Mouse (Mus musculus): ENCODE data around the gene Sumo3. TPM values are rescaled to one million over a fixed set of nuclear protein-coding genes. Genes with fewer than 3 reads are reported as not detected.

Sumo3 gene
- total and polyA plus RNA-seq, 2 experiments from 2014 or later = 218 to 348 TPM

DNA sequence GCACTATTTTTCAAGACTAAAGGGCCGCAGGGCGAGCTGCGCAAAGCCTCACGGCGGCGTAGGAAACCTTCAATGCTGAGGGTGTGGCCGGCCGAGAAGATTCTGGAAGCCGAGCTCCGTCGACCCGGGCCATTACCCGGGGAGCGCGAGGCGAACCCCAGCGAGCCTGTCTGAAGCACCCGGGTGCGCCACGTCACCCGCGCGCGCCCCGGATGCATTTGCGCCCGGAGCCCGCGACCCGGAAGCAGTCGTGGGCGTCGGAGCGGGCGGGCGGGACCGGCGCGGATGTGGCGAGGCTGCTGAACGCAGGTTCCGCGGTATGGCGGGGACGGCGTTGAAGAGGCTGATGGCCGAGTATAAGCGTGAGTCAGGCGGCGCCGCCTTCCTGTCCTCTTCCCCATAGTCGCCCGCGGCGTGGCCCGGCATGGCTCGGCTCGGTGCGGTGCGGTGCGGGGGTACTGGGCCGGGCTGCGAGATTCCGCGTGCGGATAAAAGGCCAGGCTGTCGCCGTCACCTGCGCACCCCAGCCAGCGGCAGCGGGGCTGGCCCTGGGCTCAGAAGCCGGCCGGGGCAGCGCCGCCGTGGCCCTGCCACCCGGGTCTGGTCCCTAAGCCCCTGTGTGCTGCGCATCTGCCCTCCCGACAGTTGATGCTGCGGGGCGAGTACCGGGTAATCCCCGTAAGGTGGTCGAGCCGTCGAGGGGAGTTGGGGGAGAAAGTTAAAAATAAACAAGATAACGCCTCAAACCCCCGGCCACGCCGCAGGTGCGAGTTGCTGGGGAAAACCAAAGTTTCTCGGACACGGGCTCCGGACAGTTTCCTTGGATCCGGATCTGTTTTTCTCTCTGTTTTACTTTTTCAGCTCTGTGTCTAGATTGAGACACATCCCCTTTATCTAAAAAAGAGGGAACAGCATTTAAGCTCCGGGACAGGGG, 16.4 kb downstream of the Sumo3 start, which contains the start of gene Ube2g2:
Ube2g2 (plus strand) TSS at position 221 of the 934 bp plus-strand sequence.
- H3K36me3 ChIP-seq (ENCODE audit: insufficient read depth, low read length) = peaks cover 11% of the 10 kb centered on the region; the same call in 1 of the 2 replicates
- peak within 1 kb of the TSS; percentile 85 for H3K27ac ChIP-seq
- no peak for TF ChIP-seq CTCF (IDR thresholded peaks at IDR 0.05; ENCODE audit: low read depth)
- under 1% methylated on average over 88 of the region's 96 CpGs for WGBS
- H3K4me2 ChIP-seq (ENCODE audit: low read depth, low read length) = peak within 1 kb of the TSS; percentile 92
- peak; percentile 96 for DNase-seq (ENCODE audit: low spot score)
- peak within 1 kb of the TSS; percentile 99 for H3K9ac ChIP-seq (replicated peaks; ENCODE audit: low read length)
- H3K27me3 ChIP-seq (ENCODE audit: insufficient read depth, low read length) = no peaks in the 10 kb centered on the region
- no peaks in the 10 kb centered on the region for H3K9me3 ChIP-seq (ENCODE audit: low read length)
- H3K4me1 ChIP-seq (ENCODE audit: insufficient read depth, low read length) = peaks cover 12% of the 10 kb centered on the region; the same call in 1 of the 2 replicates
- peak within 1 kb of the TSS; percentile 95 for H3K4me3 ChIP-seq (ENCODE audit: low read length)
- peak; percentile 88 for ATAC-seq

- H3K4me1 ChIP-seq (ENCODE audit: insufficient read depth, low read length) = peaks cover 12% of the 10 kb centered on the region; the same call in 1 of the 2 replicates
- 3% methylated on average over 8 of the region's 8 CpGs for WGBS
- H3K36me3 ChIP-seq (ENCODE audit: insufficient read depth, low read length) = peaks cover 3% of the 10 kb centered on the region; the same call in 1 of the 2 replicates
- H3K9ac ChIP-seq (replicated peaks; ENCODE audit: low read length) = peak overlapping the region; percentile 99
- H3K27me3 ChIP-seq (ENCODE audit: insufficient read depth, low read length) = no peaks in the 10 kb centered on the region
- H3K4me2 ChIP-seq (ENCODE audit: low read depth, low read length) = peak overlapping the region; percentile 92
- DNase-seq (ENCODE audit: low spot score) (peak; percentile 81), ATAC-seq (peak; percentile 75)
- peak overlapping the region; percentile 85 for H3K27ac ChIP-seq
- no peaks in the 10 kb centered on the region for H3K9me3 ChIP-seq (ENCODE audit: low read length)
- TF ChIP-seq CTCF (IDR thresholded peaks at IDR 0.05; ENCODE audit: low read depth) = peak; percentile 8; the same call in 1 of the 2 replicates
- peak overlapping the region; percentile 95 for H3K4me3 ChIP-seq (ENCODE audit: low read length)
These were observed 17.2 kb downstream of the Sumo3 start for GRCm38 (mm10) chr10:77623069-77623492.

DNA sequence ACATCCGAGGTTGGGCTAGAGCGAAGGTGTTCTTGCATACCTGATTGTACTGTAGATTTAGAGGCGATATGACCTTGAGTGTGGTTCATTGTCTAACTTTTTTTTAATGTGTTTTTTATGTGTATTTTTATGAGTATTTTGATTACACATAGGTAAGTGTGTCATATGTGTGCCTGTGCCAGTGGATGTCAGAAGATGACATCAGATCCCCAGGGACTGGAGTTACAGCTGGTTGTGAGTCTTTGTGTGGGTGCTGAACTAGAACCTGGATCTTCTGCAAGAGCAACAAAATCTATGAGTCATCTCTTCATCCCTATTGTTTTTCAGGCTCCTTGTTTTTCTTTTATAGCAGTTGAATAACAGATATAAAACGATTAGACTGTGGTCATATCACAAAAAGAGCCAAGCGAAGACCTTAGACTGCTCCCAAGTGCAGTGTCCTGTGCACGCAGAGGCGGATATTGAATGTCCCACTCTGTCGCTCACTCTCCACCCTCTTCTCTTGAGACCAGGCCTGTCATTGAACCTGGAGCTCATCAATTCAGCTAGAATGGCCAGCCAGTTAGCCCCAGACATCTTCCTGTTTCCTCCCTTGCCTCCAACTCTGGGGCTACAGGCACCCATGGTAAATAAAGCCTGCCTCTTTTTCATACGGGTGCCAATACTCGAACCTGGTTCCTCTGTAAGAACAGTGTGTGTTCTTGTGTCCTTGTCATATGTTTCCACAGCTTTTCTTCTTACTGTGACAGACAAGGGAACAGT, 17.9 kb downstream of the Sumo3 start:
- H3K4me2 ChIP-seq (ENCODE audit: low read depth, low read length) = peak overlapping the region; percentile 92
- H3K9ac ChIP-seq (replicated peaks; ENCODE audit: low read length) = peak overlapping the region; percentile 99; the same call in 1 of the 2 replicates
- peak overlapping the region; percentile 85; the same call in 1 of the 2 replicates for H3K27ac ChIP-seq
- 84% methylated on average over 10 of the region's 10 CpGs for WGBS
- TF ChIP-seq CTCF (IDR thresholded peaks at IDR 0.05; ENCODE audit: low read depth) = no peak
- H3K36me3 ChIP-seq (ENCODE audit: insufficient read depth, low read length) = no peaks in the 10 kb centered on the region
- H3K27me3 ChIP-seq (ENCODE audit: insufficient read depth, low read length) = no peaks in the 10 kb centered on the region
- H3K4me3 ChIP-seq (ENCODE audit: low read length) = peak overlapping the region; percentile 95; the same call in 1 of the 2 replicates
- peaks cover 12% of the 10 kb centered on the region; the same call in 1 of the 2 replicates for H3K4me1 ChIP-seq (ENCODE audit: insufficient read depth, low read length)
- DNase-seq (ENCODE audit: low spot score) (no peak), ATAC-seq (no peak)
- no peaks in the 10 kb centered on the region for H3K9me3 ChIP-seq (ENCODE audit: low read length)

DNA sequence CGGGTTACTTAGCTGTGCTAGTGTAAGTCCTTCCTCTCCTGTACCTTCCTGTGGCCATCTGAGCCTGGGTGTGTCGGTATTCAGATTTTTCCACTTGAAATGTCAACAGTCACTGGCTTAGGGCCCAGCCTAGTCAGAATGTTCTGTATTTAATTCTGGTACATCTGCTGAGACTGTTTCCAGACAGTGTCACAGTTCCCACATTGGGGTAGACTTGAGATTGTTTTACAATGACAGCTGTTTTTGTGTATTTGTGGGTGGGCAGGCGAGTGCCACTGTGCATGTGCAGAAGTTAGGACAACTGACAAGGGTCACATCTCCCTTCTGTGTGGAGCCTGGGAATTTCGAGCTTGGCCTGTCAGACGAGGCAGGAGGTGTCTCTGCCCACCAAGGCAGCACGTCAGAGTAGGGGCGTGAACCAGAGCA, 18.7 kb downstream of the Sumo3 start:
- ATAC-seq = no peak
- Histone ChIP-seq H3K4me3 (ENCODE audit: low read length) (no peak overlapping the region), H3K27ac (peak overlapping the region; percentile 6; the same call in 1 of the 2 replicates), H3K36me3 (ENCODE audit: insufficient read depth, low read length) (no peaks in the 10 kb centered on the region), H3K4me2 (ENCODE audit: low read depth, low read length) (no peak overlapping the region), H3K4me1 (ENCODE audit: insufficient read depth, low read length) (peaks cover 12% of the 10 kb centered on the region; the same call in 1 of the 2 replicates), H3K9me3 (ENCODE audit: low read length) (no peaks in the 10 kb centered on the region), H3K27me3 (ENCODE audit: insufficient read depth, low read length) (no peaks in the 10 kb centered on the region), H3K9ac (replicated peaks; ENCODE audit: low read length) (no peak overlapping the region)
- TF ChIP-seq CTCF (IDR thresholded peaks at IDR 0.05; ENCODE audit: low read depth) = no peak
- WGBS = 49% methylated on average over 7 of the region's 7 CpGs
- no peak for DNase-seq (ENCODE audit: low spot score)

DNA sequence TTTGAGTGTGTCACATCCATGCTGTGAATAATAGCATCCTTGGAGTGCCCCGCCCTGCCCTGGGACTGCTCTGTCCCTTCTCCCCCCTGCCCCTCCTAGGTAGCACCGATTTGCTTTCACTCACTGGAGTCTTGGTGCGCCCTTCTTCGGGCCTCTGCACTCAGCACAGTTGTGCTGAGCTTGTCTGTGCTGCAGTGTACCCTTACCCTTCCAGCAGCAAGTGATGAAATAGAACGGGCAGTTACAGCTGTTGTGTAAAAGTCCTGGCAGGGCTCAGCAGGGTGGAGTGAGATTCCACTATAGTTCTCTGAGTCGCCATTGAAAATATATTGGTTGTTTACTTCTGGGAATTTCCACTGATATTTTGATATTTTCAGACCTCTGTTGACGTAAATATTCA, 20.1 kb downstream of the Sumo3 start:
- Histone ChIP-seq H3K27ac (no peak overlapping the region), H3K4me1 (ENCODE audit: insufficient read depth, low read length) (peaks cover 12% of the 10 kb centered on the region; the same call in 1 of the 2 replicates), H3K36me3 (ENCODE audit: insufficient read depth, low read length) (0 out of 2 replicates have a peak, but pooled peaks cover under 1% of the 10 kb centered on the region), H3K27me3 (ENCODE audit: insufficient read depth, low read length) (no peaks in the 10 kb centered on the region), H3K4me2 (ENCODE audit: low read depth, low read length) (no peak overlapping the region), H3K9ac (replicated peaks; ENCODE audit: low read length) (no peak overlapping the region), H3K9me3 (ENCODE audit: low read length) (no peaks in the 10 kb centered on the region), H3K4me3 (ENCODE audit: low read length) (no peak overlapping the region)
- no peak for ATAC-seq
- no peak for DNase-seq (ENCODE audit: low spot score)
- 77% methylated on average over 7 of the region's 7 CpGs for WGBS
- no peak for TF ChIP-seq CTCF (IDR thresholded peaks at IDR 0.05; ENCODE audit: low read depth)

DNA sequence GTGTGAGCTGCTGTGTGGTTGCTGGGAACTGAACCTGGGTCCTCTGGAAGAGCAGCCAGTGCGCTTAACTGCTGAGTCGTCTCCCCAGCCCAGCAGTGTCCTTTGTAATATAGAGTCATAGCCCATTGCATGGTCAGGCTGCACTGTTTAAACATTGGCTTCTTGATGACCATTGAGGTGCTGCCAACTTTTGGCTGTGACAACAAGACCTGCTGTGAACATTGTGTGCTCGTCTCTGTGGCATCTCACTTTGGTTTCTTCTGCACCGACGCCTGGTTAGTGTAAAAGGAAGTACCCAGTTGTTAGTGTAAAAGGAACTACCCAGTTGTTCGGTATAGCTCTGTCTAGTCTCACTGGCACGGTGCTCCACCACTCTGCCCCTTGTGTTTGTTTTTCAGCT, 20.7 kb downstream of the Sumo3 start:
- DNase-seq (ENCODE audit: low spot score) (no peak), ATAC-seq (no peak)
- H3K27me3 ChIP-seq (ENCODE audit: insufficient read depth, low read length) = no peaks in the 10 kb centered on the region
- WGBS = 51% methylated on average over 7 of the region's 7 CpGs
- H3K9me3 ChIP-seq (ENCODE audit: low read length) = no peaks in the 10 kb centered on the region
- no peak for TF ChIP-seq CTCF (IDR thresholded peaks at IDR 0.05; ENCODE audit: low read depth)
- 0 out of 2 replicates have a peak, but pooled peaks cover 5% of the 10 kb centered on the region for H3K36me3 ChIP-seq (ENCODE audit: insufficient read depth, low read length)
- no peak overlapping the region for H3K4me2 ChIP-seq (ENCODE audit: low read depth, low read length)
- no peak overlapping the region for H3K4me3 ChIP-seq (ENCODE audit: low read length)
- peaks cover 12% of the 10 kb centered on the region; the same call in 1 of the 2 replicates for H3K4me1 ChIP-seq (ENCODE audit: insufficient read depth, low read length)
- no peak overlapping the region for H3K27ac ChIP-seq
- no peak overlapping the region for H3K9ac ChIP-seq (replicated peaks; ENCODE audit: low read length)
